Mouse (Mus musculus) frontal cortex, postnatal 36 days (tissue): ENCODE measurements at regions not wholly inside any gene's neighbourhood (a gene's known extent, or its start where the extent isn't known, plus 50 kb on each side); places are given as distances from the start of the nearest gene placed in this dataset.

ENCODE experiments used
- DNase-seq, 2 experiments: peaks; one replicate each; pipeline ENCODE4 v3.0.0; 2022; ENCODE audit warnings: low spot score in 2 of 2

- DNase-seq: peak; percentile 36 to 69
Observed at GRCm38 (mm10) chr14:40119530-40119929, 646.6 kb upstream of the Nrg3 start.
